ENCODE assay signal across 9 mouse cellular contexts in genomic region chr6:90607196-90607595, GRCm38 (mm10). TPM values are rescaled to one million over a fixed set of nuclear protein-coding genes. Genes with fewer than 3 reads are reported as not detected.
DNase-seq lines count a peak whose midpoint lies in the region; ATAC-seq and TF ChIP-seq lines count a peak whose summit lies in the region.
"Had no signal": no experiment of that assay in that cellular context is flagged by ENCODE, and none has a peak within 500 bp of the region (broad histone marks: within the 10 kb centered on the region; RNA-seq: fewer than 3 reads in every experiment).

No protein-coding gene starts in this region.

- H3K4me2 ChIP-seq in forebrain, embryonic 11.5 days (ENCODE audit: low read depth, low read length, severe bottlenecking): no peak overlapping the region
- H3K4me2 ChIP-seq in forebrain, embryonic 15.5 days (replicated peaks): no peak overlapping the region
- no peak overlapping the region for H3K4me2 ChIP-seq in hindbrain, embryonic 12.5 days (replicated peaks)
- H3K4me2 ChIP-seq in liver, embryonic 12.5 days: peak overlapping the region; percentile 91
- H3K4me2 ChIP-seq: limb, embryonic 15.5 days had no signal

- H3K36me3 ChIP-seq in forebrain, embryonic 11.5 days (ENCODE audit: control insufficient read depth, insufficient read depth, low read length): no peaks in the 10 kb centered on the region
- no peaks in the 10 kb centered on the region for H3K36me3 ChIP-seq in forebrain, embryonic 15.5 days
- H3K36me3 ChIP-seq in testis, adult 2 months (ENCODE audit: control insufficient read depth, insufficient read depth, low read length): no peaks in the 10 kb centered on the region
- no peaks in the 10 kb centered on the region for H3K36me3 ChIP-seq in hindbrain, embryonic 12.5 days
- H3K36me3 ChIP-seq in liver, embryonic 12.5 days: no peaks in the 10 kb centered on the region
- H3K36me3 ChIP-seq: limb, embryonic 15.5 days had no signal

- peaks cover 5% of the 10 kb centered on the region; the same call in 1 of the 2 replicates for H3K27me3 ChIP-seq in forebrain, embryonic 11.5 days (ENCODE audit: control insufficient read depth, insufficient read depth, low read length)
- H3K27me3 ChIP-seq in forebrain, embryonic 15.5 days: no peaks in the 10 kb centered on the region; the same call in 1 of the 2 replicates
- no peaks in the 10 kb centered on the region for H3K27me3 ChIP-seq in testis, adult 2 months (ENCODE audit: control insufficient read depth, insufficient read depth, low read length)
- peaks cover 5% of the 10 kb centered on the region; the same call in 1 of the 2 replicates for H3K27me3 ChIP-seq in hindbrain, embryonic 12.5 days
- no peaks in the 10 kb centered on the region for H3K27me3 ChIP-seq in liver, embryonic 12.5 days (replicated peaks)

- no peaks in the 10 kb centered on the region for H3K9me3 ChIP-seq in forebrain, embryonic 11.5 days (ENCODE audit: control insufficient read depth, low read length)
- no peaks in the 10 kb centered on the region for H3K9me3 ChIP-seq in forebrain, embryonic 15.5 days
- H3K9me3 ChIP-seq in hindbrain, embryonic 12.5 days (replicated peaks): no peaks in the 10 kb centered on the region
- H3K9me3 ChIP-seq in liver, embryonic 12.5 days (replicated peaks): no peaks in the 10 kb centered on the region
- H3K9me3 ChIP-seq: limb, embryonic 15.5 days had no signal

- no peak for TF ChIP-seq POLR2A in testis, adult 2 months (IDR thresholded peaks at IDR 0.05; ENCODE audit: control insufficient read depth, low read depth, low read length)

- ATAC-seq in forebrain, embryonic 11.5 days (replicated peaks; ENCODE audit: low FRiP score): no peak
- no peak for ATAC-seq in forebrain, embryonic 15.5 days (replicated peaks)
- ATAC-seq in hindbrain, embryonic 12.5 days (ENCODE audit: low FRiP score): 0 out of 2 replicates have a peak, but pooled peaks have one; percentile 5
- ATAC-seq in liver, embryonic 12.5 days: no peak

- TF ChIP-seq CTCF in testis, adult 2 months (IDR thresholded peaks at IDR 0.05; ENCODE audit: control insufficient read depth, insufficient read depth, insufficient replicate concordance, low read depth, low read length): peak; percentile 81; the same call in 1 of the 2 replicates

- H3K4me3 ChIP-seq in forebrain, embryonic 11.5 days (ENCODE audit: low read depth, low read length): no peak overlapping the region
- no peak overlapping the region for H3K4me3 ChIP-seq in forebrain, embryonic 15.5 days
- peak overlapping the region; percentile 65 for H3K4me3 ChIP-seq in testis, adult 2 months (ENCODE audit: control insufficient read depth, low read depth, low read length)
- H3K4me3 ChIP-seq in hindbrain, embryonic 12.5 days: no peak overlapping the region
- H3K4me3 ChIP-seq in liver, embryonic 12.5 days: no peak overlapping the region
- H3K4me3 ChIP-seq: limb, embryonic 15.5 days had no signal

- H3K4me1 ChIP-seq in forebrain, embryonic 11.5 days (replicated peaks; ENCODE audit: control insufficient read depth, insufficient read depth, low read length): 0 out of 2 replicates have a peak, but pooled peaks cover 2% of the 10 kb centered on the region
- peaks cover 9% of the 10 kb centered on the region for H3K4me1 ChIP-seq in forebrain, embryonic 15.5 days
- H3K4me1 ChIP-seq in testis, adult 2 months (ENCODE audit: control insufficient read depth, insufficient read depth, low read length): peaks cover 8% of the 10 kb centered on the region
- peaks cover 6% of the 10 kb centered on the region for H3K4me1 ChIP-seq in hindbrain, embryonic 12.5 days
- H3K4me1 ChIP-seq in liver, embryonic 12.5 days: peaks cover 87% of the 10 kb centered on the region

- WGBS in forebrain, embryonic 11.5 days: 17% methylated on average over 5 of the region's 5 CpGs
- WGBS in forebrain, embryonic 15.5 days: 15% methylated on average over 5 of the region's 5 CpGs
- 16% methylated on average over 5 of the region's 5 CpGs for WGBS in hindbrain, embryonic 12.5 days
- 12% methylated on average over 5 of the region's 5 CpGs for WGBS in liver, embryonic 12.5 days (ENCODE audit: insufficient replicate concordance)

- H3K9ac ChIP-seq in forebrain, embryonic 11.5 days (ENCODE audit: low read length): no peak overlapping the region
- no peak overlapping the region for H3K9ac ChIP-seq in forebrain, embryonic 15.5 days (replicated peaks)
- H3K9ac ChIP-seq in hindbrain, embryonic 12.5 days: no peak overlapping the region
- H3K9ac ChIP-seq in liver, embryonic 12.5 days: peak overlapping the region; percentile 42; the same call in 1 of the 2 replicates
- H3K9ac ChIP-seq: limb, embryonic 15.5 days had no signal

- DNase-seq in forebrain, embryonic 11.5 days (ENCODE audit: low spot score): peak; percentile 83
- no peak for DNase-seq in testis, postnatal 14 days (ENCODE audit: low spot score)
- DNase-seq in cerebellum, postnatal 10 days: peak; percentile 79 to 80
- DNase-seq in right cerebral cortex, postnatal 10 days (ENCODE audit: low spot score in 2 of 2): peak; percentile 45 to 70

- H3K27ac ChIP-seq in forebrain, embryonic 11.5 days (ENCODE audit: low read depth, low read length): no peak overlapping the region
- no peak overlapping the region for H3K27ac ChIP-seq in forebrain, embryonic 15.5 days (replicated peaks)
- no peak overlapping the region for H3K27ac ChIP-seq in testis, adult 2 months (ENCODE audit: control insufficient read depth, insufficient read depth, low read depth, low read length)
- H3K27ac ChIP-seq in hindbrain, embryonic 12.5 days: no peak overlapping the region
- H3K27ac ChIP-seq in liver, embryonic 12.5 days: peak overlapping the region; percentile 79
- H3K27ac ChIP-seq: limb, embryonic 15.5 days had no signal

RNA-seq across cellular contexts. Expression of gene Slc41a3, which starts 2.7 kb away (rescaled TPM):
- 2.2 and 2.4 TPM in 2 replicates for polyA plus RNA-seq in forebrain, embryonic 11.5 days (2014; fragmentation: Nextera tagmentation; extraction: Ambion mirVana)
- polyA plus RNA-seq in forebrain, embryonic 15.5 days (2015; fragmentation: Nextera tagmentation; extraction: Ambion mirVana): 2.3 and 2.5 TPM in 2 replicates
- 73.3 and 79.5 TPM in 2 replicates for polyA plus RNA-seq in testis, adult 2 months (2012; rRNA removed)
- polyA plus RNA-seq in hindbrain, embryonic 12.5 days (2016; fragmentation: Nextera tagmentation; extraction: Ambion mirVana): 3.6 TPM in 2 replicates
- 39.7 and 42.4 TPM in 2 replicates for polyA plus RNA-seq in liver, embryonic 12.5 days (2016; fragmentation: Nextera tagmentation; extraction: Ambion mirVana)
